Mouse (Mus musculus): ENCODE results near the gene Ppif. TPM values are rescaled to one million over a fixed set of nuclear protein-coding genes. Genes with fewer than 3 reads are reported as not detected.
A peak's percentile ranks its signal among the peaks of the same experiment; 100 is the strongest.

Ppif gene
- 31.4 and 34.1 TPM in 2 replicates for polyA plus RNA-seq (2015; fragmentation: Nextera tagmentation; extraction: Ambion mirVana)

DNA sequence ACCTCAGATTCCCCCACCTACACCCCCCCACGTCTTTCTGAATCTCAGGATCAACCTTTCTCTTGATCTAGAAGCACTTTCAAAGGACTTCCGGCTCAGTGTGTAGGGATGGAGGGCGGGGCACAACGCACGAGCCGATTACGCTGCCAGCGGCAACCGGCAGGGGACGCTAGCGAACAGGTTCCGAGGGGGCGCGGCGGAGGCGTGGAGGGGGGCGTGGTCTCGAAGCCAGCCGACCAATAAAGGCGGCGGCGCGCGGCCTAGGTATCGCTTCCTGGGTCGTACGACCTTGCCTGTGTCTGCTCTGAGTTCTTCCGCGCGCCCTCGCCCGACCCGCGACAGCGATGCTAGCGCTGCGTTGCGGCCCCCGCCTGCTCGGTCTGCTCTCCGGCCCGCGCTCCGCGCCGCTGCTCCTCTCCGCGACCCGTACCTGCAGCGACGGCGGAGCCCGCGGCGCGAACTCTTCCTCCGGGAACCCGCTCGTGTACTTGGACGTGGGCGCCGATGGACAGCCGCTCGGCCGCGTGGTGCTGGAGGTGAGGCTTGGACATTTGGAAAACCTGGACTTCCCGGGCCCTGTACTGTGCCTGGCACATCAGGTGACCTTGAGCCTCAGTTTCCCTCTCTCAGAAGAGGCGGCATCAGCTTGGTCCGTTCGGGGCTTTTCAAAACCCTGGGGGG, at the start of gene Ppif:
TSS of gene Ppif (plus strand) at position 267 of the 681 bp plus-strand sequence.
- H3K4me1 ChIP-seq: peaks cover 30% of the 10 kb centered on the region
- H3K4me2 ChIP-seq: peak within 1 kb of the TSS; percentile 97
- no peaks in the 10 kb centered on the region for H3K9me3 ChIP-seq
- H3K27me3 ChIP-seq: no peaks in the 10 kb centered on the region
- H3K9ac ChIP-seq: peak within 1 kb of the TSS; percentile 88
- H3K36me3 ChIP-seq: peaks cover 33% of the 10 kb centered on the region
- peak within 1 kb of the TSS; percentile 49 for H3K27ac ChIP-seq
- under 1% methylated on average over 70 of the region's 70 CpGs for WGBS
- H3K4me3 ChIP-seq: peak within 1 kb of the TSS; percentile 85
- ATAC-seq (ENCODE audit: insufficient number of reproducible peaks, insufficient read depth, low FRiP score, low TSS enrichment, low read depth): peak; percentile 80

DNA sequence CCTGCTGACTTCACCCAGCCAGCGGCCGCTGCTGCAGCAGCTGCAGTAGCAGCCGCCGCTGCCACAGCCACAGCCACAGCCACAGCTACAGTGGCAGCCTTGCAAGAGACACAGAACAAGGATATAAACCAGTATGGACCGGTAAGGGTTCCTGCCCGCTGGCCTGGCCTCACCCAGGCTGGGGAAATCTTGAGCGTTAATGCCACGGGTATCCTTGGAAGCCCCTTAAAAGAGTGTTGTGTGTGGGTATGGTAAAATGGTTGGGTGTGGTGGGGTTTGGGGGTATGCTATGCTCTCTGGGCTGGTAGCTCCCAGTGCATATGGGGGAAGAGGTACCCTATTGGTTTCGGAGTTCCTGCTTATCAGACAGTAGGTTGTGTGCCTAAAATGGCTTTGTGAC, 48.2 kb upstream of the Ppif start:
- H3K36me3 ChIP-seq: peaks cover 93% of the 10 kb centered on the region
- 94% methylated on average over 9 of the region's 9 CpGs for WGBS

DNA sequence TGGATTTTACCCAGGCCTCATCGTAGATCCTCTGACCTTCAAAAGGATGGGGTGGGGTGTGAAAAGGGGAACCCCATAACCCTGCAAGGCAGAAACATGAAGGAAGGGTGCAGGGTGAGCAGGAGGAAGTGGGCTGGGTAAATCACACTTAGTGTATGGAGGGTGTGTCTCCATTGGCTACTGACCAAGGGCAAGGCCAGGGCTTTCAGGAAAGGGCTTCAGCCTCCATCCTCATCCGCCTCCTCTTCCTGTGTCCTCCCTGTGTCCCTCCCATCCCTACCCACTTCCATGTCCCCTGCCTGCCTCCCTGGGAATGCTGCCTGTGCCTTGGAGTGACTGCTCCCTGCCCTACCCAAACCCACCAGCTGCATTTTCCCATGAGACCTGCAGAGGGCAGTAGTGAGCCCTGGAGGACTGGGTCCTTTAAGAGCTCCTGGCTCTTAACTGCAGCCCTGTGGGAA, 47.8 kb upstream of the Ppif start:
- WGBS: 70% methylated on average over 2 of the region's 2 CpGs
- no peak overlapping the region for H3K4me2 ChIP-seq
- no peak overlapping the region for H3K27ac ChIP-seq
- H3K4me1 ChIP-seq: no peaks in the 10 kb centered on the region
- no peaks in the 10 kb centered on the region for H3K9me3 ChIP-seq
- ATAC-seq (ENCODE audit: insufficient number of reproducible peaks, insufficient read depth, low FRiP score, low TSS enrichment, low read depth): no peak
- peaks cover 95% of the 10 kb centered on the region for H3K36me3 ChIP-seq
- no peak overlapping the region for H3K4me3 ChIP-seq
- no peaks in the 10 kb centered on the region for H3K27me3 ChIP-seq
- no peak overlapping the region for H3K9ac ChIP-seq

More for the DNA sequence above, 48.2 kb upstream of the Ppif start:
- Histone ChIP-seq H3K27me3 (no peaks in the 10 kb centered on the region), H3K27ac (no peak overlapping the region; the same call in 1 of the 2 replicates), H3K4me2 (no peak overlapping the region), H3K9ac (no peak overlapping the region), H3K4me3 (no peak overlapping the region), H3K4me1 (no peaks in the 10 kb centered on the region), H3K9me3 (no peaks in the 10 kb centered on the region)
- ATAC-seq (ENCODE audit: insufficient number of reproducible peaks, insufficient read depth, low FRiP score, low TSS enrichment, low read depth): no peak

DNA sequence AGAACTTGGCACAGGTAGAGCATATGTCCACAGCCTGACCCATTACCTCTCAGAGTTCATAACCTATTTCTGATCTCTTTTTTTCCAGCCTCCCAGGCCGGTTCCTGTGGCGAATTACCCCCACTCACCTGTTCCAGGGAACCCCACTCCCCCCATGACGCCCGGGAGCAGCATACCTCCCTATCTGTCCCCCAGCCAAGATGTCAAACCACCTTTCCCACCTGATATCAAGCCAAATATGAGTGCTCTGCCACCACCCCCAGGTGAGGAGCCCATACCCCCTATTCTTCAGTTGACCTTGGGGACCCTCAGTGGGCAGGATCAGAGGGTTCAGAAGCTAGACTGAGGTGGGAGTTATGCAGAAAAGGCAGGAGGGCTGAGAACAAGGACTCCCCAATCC, 42.8 kb upstream of the Ppif start:
- 94% methylated on average over 4 of the region's 4 CpGs for WGBS

DNA sequence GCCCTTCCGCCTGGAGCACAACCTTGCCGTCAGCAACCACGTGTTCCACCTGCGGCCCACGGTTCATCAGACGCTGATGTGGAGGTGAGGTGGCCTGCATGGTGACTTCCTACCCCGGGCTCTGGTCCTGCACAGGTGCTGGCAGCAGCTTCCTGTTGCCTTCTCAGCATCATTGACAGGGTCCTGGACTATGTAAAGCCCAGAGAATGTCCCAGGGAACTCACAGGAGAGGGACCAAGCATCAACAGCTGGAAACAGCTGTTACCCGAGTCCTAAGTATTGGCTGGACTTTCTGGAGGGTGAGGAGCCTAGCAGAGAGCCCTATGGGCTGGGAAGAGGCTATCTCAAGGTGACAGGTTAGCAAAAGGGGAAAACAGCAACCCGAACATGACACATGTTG, 42.0 kb upstream of the Ppif start:
- Histone ChIP-seq H3K4me2 (no peak overlapping the region), H3K27me3 (no peaks in the 10 kb centered on the region), H3K36me3 (peaks cover 100% of the 10 kb centered on the region), H3K27ac (no peak overlapping the region), H3K9me3 (no peaks in the 10 kb centered on the region), H3K9ac (no peak overlapping the region), H3K4me1 (no peaks in the 10 kb centered on the region), H3K4me3 (no peak overlapping the region)
- ATAC-seq (ENCODE audit: insufficient number of reproducible peaks, insufficient read depth, low FRiP score, low TSS enrichment, low read depth): no peak
- 89% methylated on average over 9 of the region's 9 CpGs for WGBS

More for the DNA sequence above, 42.8 kb upstream of the Ppif start:
- Histone ChIP-seq H3K27me3 (no peaks in the 10 kb centered on the region), H3K27ac (no peak overlapping the region), H3K4me3 (no peak overlapping the region), H3K4me1 (no peaks in the 10 kb centered on the region), H3K9me3 (no peaks in the 10 kb centered on the region), H3K4me2 (no peak overlapping the region), H3K36me3 (peaks cover 100% of the 10 kb centered on the region), H3K9ac (no peak overlapping the region)
- no peak for ATAC-seq (ENCODE audit: insufficient number of reproducible peaks, insufficient read depth, low FRiP score, low TSS enrichment, low read depth)

DNA sequence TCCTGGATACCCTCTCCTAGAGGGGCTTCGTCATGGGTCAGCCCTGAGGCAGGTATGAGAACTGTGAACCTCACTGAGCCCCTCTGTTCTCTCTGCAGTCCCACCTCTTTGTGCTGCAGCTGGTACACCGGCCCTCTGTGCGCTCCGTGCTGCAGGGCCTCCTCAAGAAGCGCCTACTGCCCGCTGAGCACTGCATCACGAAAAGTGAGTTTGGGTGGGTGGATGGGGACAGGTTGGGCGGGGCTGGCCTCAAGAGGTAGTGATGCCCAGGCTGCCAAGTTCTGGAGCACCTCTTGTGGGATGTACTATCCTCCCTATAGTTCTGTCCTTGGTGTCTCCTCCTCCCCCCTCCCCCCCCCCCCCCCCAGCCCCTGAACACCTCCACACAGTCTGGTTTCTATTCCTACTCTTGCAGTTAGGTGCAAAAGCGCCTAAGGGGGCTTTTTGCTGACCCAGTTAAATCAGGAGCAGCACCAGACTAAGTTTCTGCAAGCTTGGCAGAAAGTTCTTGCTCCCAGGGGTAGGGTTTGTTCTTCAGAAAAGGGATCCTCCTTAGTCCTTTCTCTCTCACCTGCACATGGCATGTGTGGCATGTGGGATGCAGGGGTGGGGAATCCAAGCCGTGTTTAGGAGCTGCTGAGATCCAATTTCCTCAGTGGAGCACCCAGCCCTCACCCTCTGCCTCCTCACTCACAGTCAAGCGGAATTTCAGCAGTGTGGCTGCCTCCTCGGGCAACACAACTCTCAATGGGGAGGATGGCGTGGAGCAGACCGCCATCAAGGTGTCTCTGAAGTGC, 39.4 kb upstream of the Ppif start:
- Histone ChIP-seq H3K4me2 (no peak overlapping the region), H3K4me3 (no peak overlapping the region), H3K36me3 (peaks cover 100% of the 10 kb centered on the region), H3K9ac (no peak overlapping the region), H3K27ac (no peak overlapping the region), H3K9me3 (no peaks in the 10 kb centered on the region), H3K27me3 (no peaks in the 10 kb centered on the region), H3K4me1 (no peaks in the 10 kb centered on the region)
- no peak for ATAC-seq (ENCODE audit: insufficient number of reproducible peaks, insufficient read depth, low FRiP score, low TSS enrichment, low read depth)
- 86% methylated on average over 14 of the region's 14 CpGs for WGBS

DNA sequence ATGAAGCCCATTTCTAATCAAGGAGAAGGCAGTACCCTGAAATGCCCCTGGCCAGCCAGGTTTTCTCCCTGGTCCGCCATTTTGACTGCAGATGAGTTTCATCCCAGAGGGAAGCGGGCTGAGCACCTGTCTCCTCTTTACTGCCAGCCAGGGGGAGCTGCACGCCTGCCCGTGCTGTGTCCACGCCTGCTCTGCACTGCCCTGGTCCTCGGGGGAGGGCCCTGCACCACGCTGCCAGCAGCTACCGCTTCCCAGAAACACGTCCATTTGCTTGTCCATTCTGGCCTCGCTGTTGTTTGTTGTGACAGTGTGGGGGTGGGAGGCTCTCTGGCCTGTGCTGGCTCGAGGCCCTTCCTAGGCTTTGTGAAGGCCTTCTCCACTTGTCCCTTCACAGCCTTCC, 33.3 kb upstream of the Ppif start:
- no peak for ATAC-seq (ENCODE audit: insufficient number of reproducible peaks, insufficient read depth, low FRiP score, low TSS enrichment, low read depth)
- H3K9ac ChIP-seq: no peak overlapping the region

DNA sequence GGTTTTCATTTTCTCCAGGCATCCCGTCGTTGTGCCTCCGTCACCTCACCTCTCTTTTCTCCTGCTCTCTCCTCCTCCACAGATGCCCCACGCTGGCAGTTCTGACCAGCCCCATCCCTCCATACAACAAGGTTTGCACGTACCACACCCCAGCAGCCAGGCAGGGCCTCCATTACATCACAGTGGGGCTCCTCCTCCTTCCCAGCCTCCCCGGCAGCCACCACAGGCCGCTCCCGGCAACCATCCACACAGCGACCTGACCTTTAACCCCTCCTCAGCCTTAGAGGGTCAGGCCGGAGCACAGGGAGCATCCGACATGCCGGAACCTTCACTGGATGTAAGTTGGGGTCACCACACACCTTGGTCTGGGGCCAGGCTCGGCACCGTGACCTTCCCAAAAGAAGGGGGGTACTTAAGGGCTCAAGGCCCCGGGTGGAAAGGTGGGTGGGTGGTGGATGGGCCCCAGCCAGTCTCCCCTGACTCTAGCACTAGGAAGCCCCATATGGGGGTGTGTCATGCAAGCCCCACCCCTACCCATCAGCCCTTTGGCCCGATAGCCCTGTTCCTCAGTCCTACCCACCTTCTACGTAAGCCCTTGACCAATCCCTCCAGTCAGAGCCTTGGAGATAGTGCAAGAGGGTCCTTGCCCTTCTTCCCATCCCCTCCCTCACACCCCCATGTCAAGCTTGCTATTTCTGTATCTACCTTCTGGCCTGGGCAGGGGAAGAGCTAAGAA, 32.6 kb upstream of the Ppif start:
- WGBS: 76% methylated on average over 17 of the region's 17 CpGs
- no peaks in the 10 kb centered on the region for H3K4me1 ChIP-seq
- no peak overlapping the region for H3K4me2 ChIP-seq
- ATAC-seq (ENCODE audit: insufficient number of reproducible peaks, insufficient read depth, low FRiP score, low TSS enrichment, low read depth): no peak
- no peak overlapping the region for H3K9ac ChIP-seq
- H3K36me3 ChIP-seq: peaks cover 98% of the 10 kb centered on the region
- H3K27me3 ChIP-seq: no peaks in the 10 kb centered on the region
- H3K27ac ChIP-seq: no peak overlapping the region
- no peak overlapping the region for H3K4me3 ChIP-seq
- H3K9me3 ChIP-seq: no peaks in the 10 kb centered on the region

More for the DNA sequence above, 33.3 kb upstream of the Ppif start:
- Histone ChIP-seq H3K27ac (no peak overlapping the region), H3K36me3 (peaks cover 98% of the 10 kb centered on the region), H3K9me3 (no peaks in the 10 kb centered on the region), H3K4me1 (no peaks in the 10 kb centered on the region), H3K27me3 (no peaks in the 10 kb centered on the region), H3K4me3 (no peak overlapping the region), H3K4me2 (no peak overlapping the region)
- WGBS: 71% methylated on average over 11 of the region's 11 CpGs

DNA sequence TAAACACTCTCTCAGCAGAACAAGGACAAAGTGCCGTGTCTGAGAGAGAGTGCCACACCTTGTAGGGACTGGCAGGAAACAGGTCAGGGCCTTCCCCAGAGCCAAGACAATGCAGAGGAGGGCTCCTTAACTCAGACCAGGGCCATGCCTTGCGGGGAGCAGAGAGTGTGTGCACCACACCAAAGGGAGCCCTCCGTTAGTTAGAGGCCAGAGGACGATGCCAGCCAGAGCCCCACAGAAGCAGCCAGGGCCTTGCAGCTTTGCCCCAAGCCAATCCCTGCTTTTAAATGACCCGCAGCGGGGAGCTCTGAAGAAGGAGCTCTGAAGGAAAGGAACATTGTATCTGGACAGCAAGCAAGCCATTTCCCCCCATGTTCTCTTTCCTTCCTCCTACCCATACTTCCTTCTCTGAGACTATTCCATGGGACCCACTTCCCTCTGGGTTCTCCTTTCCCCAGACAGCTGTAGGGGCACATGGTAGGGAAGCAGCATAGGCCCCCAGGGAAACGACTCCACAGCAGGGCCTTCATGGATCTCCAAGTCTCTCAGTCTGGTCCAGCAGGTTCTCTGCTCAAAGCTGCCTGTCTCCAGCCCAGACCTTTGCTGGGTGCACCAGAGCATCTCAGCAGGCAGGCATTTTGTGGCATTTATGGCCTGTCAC, 30.2 kb upstream of the Ppif start:
- Histone ChIP-seq H3K4me1 (no peaks in the 10 kb centered on the region), H3K4me2 (no peak overlapping the region), H3K36me3 (peaks cover 92% of the 10 kb centered on the region), H3K27me3 (no peaks in the 10 kb centered on the region), H3K9me3 (no peaks in the 10 kb centered on the region), H3K4me3 (no peak overlapping the region), H3K27ac (0 out of 2 replicates have a peak overlapping the region, but pooled peaks have one; percentile 11), H3K9ac (no peak overlapping the region)
- 77% methylated on average over 7 of the region's 7 CpGs for WGBS
- ATAC-seq (ENCODE audit: insufficient number of reproducible peaks, insufficient read depth, low FRiP score, low TSS enrichment, low read depth): no peak

DNA sequence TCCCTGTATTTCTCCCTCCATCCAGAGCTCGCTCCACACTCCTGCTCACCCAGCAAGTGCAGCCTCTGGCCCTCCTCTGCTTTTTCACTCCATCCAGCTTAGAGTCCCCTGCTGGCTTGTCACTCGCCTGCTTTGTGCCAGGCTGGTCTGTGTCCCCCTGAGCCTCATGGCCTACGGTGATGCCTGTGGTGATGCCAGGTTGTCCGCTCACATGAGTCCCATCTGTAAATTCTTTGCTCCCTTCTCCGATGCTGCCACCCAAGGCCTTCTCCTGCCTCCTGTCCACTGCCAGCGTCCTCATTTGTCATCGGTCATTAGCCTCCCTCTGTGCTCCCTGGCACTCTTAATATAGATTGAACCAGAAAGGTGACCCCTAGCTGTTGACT, 29.7 kb upstream of the Ppif start:
- no peak overlapping the region for H3K4me2 ChIP-seq

More for the DNA sequence above, 29.7 kb upstream of the Ppif start:
- H3K27me3 ChIP-seq: no peaks in the 10 kb centered on the region
- no peak overlapping the region for H3K9ac ChIP-seq
- 0 out of 2 replicates have a peak overlapping the region, but pooled peaks have one; percentile 11 for H3K27ac ChIP-seq
- H3K36me3 ChIP-seq: peaks cover 92% of the 10 kb centered on the region
- no peaks in the 10 kb centered on the region for H3K9me3 ChIP-seq
- 87% methylated on average over 7 of the region's 7 CpGs for WGBS
- no peak for ATAC-seq (ENCODE audit: insufficient number of reproducible peaks, insufficient read depth, low FRiP score, low TSS enrichment, low read depth)
- no peaks in the 10 kb centered on the region for H3K4me1 ChIP-seq
- H3K4me3 ChIP-seq: no peak overlapping the region
